Mouse (Mus musculus) limb, embryonic 11.5 days (tissue): Measurements from ENCODE around the gene Gm9903. TPM values are rescaled to one million over a fixed set of nuclear protein-coding genes. Genes with fewer than 3 reads are reported as not detected.

Source experiments
- ATAC-seq: fragments of 200-750 bp; cut with Nextera tagmentation; 2 replicates; pipeline ENCODE4 v1.8.0; 2017; ENCODE audit warnings: low read depth; ENCODE audit not compliant: insufficient number of reproducible peaks, low FRiP score, low TSS enrichment
- DNase-seq: peaks from one replicate; pipeline ENCODE4 v3.0.0-alpha.2; 2015; ENCODE audit warnings: low spot score
- H3K27ac ChIP-seq: fragments of 300-500 bp; sonication (generic); replicated peaks from 2 replicates; pipeline ENCODE4 v1.5.1; 2014; ENCODE audit warnings: low read depth, mild to moderate bottlenecking, low read length
- H3K27me3 ChIP-seq: fragments of 300-500 bp; sonication (generic); 2 replicates; pipeline ENCODE4 v1.6.1; 2014; ENCODE audit warnings: mild to moderate bottlenecking, low read length, mixed read lengths; ENCODE audit not compliant: control insufficient read depth, insufficient read depth
- H3K36me3 ChIP-seq: fragments of 300-500 bp; sonication (generic); 2 replicates; pipeline ENCODE4 v1.6.1; 2014; ENCODE audit warnings: mild to moderate bottlenecking, low read length, moderate library complexity, mixed read lengths; ENCODE audit not compliant: control insufficient read depth, insufficient read depth
- H3K4me1 ChIP-seq: fragments of 300-500 bp; sonication (generic); 2 replicates; pipeline ENCODE4 v1.6.1; 2014; ENCODE audit warnings: low read length, mixed read lengths; ENCODE audit not compliant: control insufficient read depth, insufficient read depth
- H3K4me2 ChIP-seq: fragments of 300-500 bp; sonication (generic); 2 replicates; pipeline ENCODE4 v1.6.1; 2014; ENCODE audit warnings: low read depth, mild to moderate bottlenecking, moderate library complexity; ENCODE audit not compliant: severe bottlenecking
- H3K4me3 ChIP-seq: fragments of 300-500 bp; sonication (generic); 2 replicates; pipeline ENCODE4 v1.5.1; 2014; ENCODE audit warnings: low read depth, low read length
- H3K9ac ChIP-seq: fragments of 300-500 bp; sonication (generic); 2 replicates; pipeline ENCODE4 v1.6.1; 2014; ENCODE audit warnings: mild to moderate bottlenecking, low read length
- H3K9me3 ChIP-seq: fragments of 300-500 bp; sonication (generic); 2 replicates; pipeline ENCODE4 v1.6.1; 2016; ENCODE audit warnings: low read length; ENCODE audit not compliant: control insufficient read depth
- WGBS: fragments of 180-500 bp; shearing (Covaris S2); extraction: QIAGEN DNeasy Blood & Tissue Kit; methylation state at CpG from one replicate; pipeline ENCODE4 v1.1.7; 2014; 5-methylcytosine and 5-hydroxymethylcytosine counted together
- polyA plus RNA-seq: library from polyadenylated mRNA; unstranded; fragments of >200 nt; fragmentation: Nextera tagmentation; extraction: Ambion mirVana; gene quantifications from 2 replicates; pipeline ENCODE4 v1.2.1, GENCODE M21; 2014

The Gm9903 gene
- polyA plus RNA-seq, 1 experiment from 2014 or later: 0.21 TPM

- no peaks in the 10 kb centered on the region for H3K9me3 ChIP-seq
- H3K4me3 ChIP-seq: peak within 1 kb of the TSS; percentile 81
- peak within 1 kb of the TSS; percentile 79 for H3K4me2 ChIP-seq
- DNase-seq (peak; percentile 96), ATAC-seq (peak; percentile 96)
- WGBS: under 1% methylated on average over 82 of the region's 82 CpGs
- H3K4me1 ChIP-seq: peaks cover 14% of the 10 kb centered on the region
- no peaks in the 10 kb centered on the region for H3K27me3 ChIP-seq
- peak within 1 kb of the TSS; percentile 93 for H3K27ac ChIP-seq
- H3K9ac ChIP-seq: peak within 1 kb of the TSS; percentile 80
- peaks cover 19% of the 10 kb centered on the region for H3K36me3 ChIP-seq
Observed at GRCm38 (mm10) chr5:33651921-33652782, 22.4 kb downstream of the Gm9903 start, which contains the start of gene Slbp. Gene Slbp (minus strand): TSS chr5:33652574.

- Histone ChIP-seq H3K27ac (peak overlapping the region; percentile 65; the same call in 1 of the 2 replicates), H3K4me2 (peak overlapping the region; percentile 79), H3K27me3 (no peaks in the 10 kb centered on the region), H3K9ac (peak overlapping the region; percentile 49), H3K4me1 (peaks cover 14% of the 10 kb centered on the region), H3K9me3 (no peaks in the 10 kb centered on the region), H3K4me3 (peak overlapping the region; percentile 81), H3K36me3 (peaks cover 15% of the 10 kb centered on the region)
- ATAC-seq (peak; percentile 45), DNase-seq (no peak)
- 3% methylated on average over 9 of the region's 9 CpGs for WGBS
Observed at GRCm38 (mm10) chr5:33652783-33653173, 23.1 kb downstream of the Gm9903 start.

GRCm38 (mm10) chr5:33654424-33654823 is 24.7 kb downstream of the Gm9903 start:
- Histone ChIP-seq H3K27ac (no peak overlapping the region), H3K36me3 (peaks cover 7% of the 10 kb centered on the region; the same call in 1 of the 2 replicates), H3K4me1 (peaks cover 14% of the 10 kb centered on the region), H3K9me3 (no peaks in the 10 kb centered on the region), H3K4me2 (no peak overlapping the region), H3K4me3 (no peak overlapping the region), H3K9ac (no peak overlapping the region), H3K27me3 (no peaks in the 10 kb centered on the region)
- DNase-seq (no peak), ATAC-seq (no peak)
- WGBS: 94% methylated on average over 13 of the region's 13 CpGs

- no peaks in the 10 kb centered on the region for H3K9me3 ChIP-seq
- H3K4me2 ChIP-seq: no peak overlapping the region
- no peak overlapping the region for H3K9ac ChIP-seq
- DNase-seq (no peak), ATAC-seq (no peak)
- H3K27ac ChIP-seq: no peak overlapping the region
- 93% methylated on average over 10 of the region's 10 CpGs for WGBS
- H3K4me3 ChIP-seq: no peak overlapping the region
- no peaks in the 10 kb centered on the region for H3K27me3 ChIP-seq
- H3K36me3 ChIP-seq: peaks cover 5% of the 10 kb centered on the region; the same call in 1 of the 2 replicates
- peaks cover 14% of the 10 kb centered on the region for H3K4me1 ChIP-seq
Observed at GRCm38 (mm10) chr5:33655251-33655840, 25.6 kb downstream of the Gm9903 start.

GRCm38 (mm10) chr5:33656739-33657138 is 27.0 kb downstream of the Gm9903 start:
- Histone ChIP-seq H3K9me3 (no peaks in the 10 kb centered on the region), H3K4me2 (peak overlapping the region; percentile 95), H3K4me1 (peaks cover 12% of the 10 kb centered on the region), H3K36me3 (peaks cover 5% of the 10 kb centered on the region; the same call in 1 of the 2 replicates), H3K27me3 (no peaks in the 10 kb centered on the region), H3K27ac (no peak overlapping the region), H3K4me3 (peak overlapping the region; percentile 92), H3K9ac (peak overlapping the region; percentile 87)
- 44% methylated on average over 1 of the region's 1 CpGs for WGBS
- no peak for ATAC-seq
- no peak for DNase-seq

- DNase-seq: no peak
- Histone ChIP-seq H3K4me2 (peak overlapping the region; percentile 95), H3K9me3 (no peaks in the 10 kb centered on the region), H3K9ac (peak overlapping the region; percentile 87), H3K4me3 (peak overlapping the region; percentile 92), H3K4me1 (peaks cover 12% of the 10 kb centered on the region), H3K36me3 (peaks cover 7% of the 10 kb centered on the region; the same call in 1 of the 2 replicates), H3K27me3 (no peaks in the 10 kb centered on the region), H3K27ac (no peak overlapping the region; the same call in 1 of the 2 replicates)
- peak; percentile 12; the same call in 1 of the 2 replicates for ATAC-seq
- WGBS: under 1% methylated on average over 32 of the region's 32 CpGs
Observed at GRCm38 (mm10) chr5:33657251-33657786, 27.6 kb downstream of the Gm9903 start.

- ATAC-seq: peak; percentile 96
- WGBS: under 1% methylated on average over 60 of the region's 60 CpGs
- Histone ChIP-seq H3K36me3 (peaks cover 11% of the 10 kb centered on the region), H3K9me3 (no peaks in the 10 kb centered on the region), H3K27me3 (no peaks in the 10 kb centered on the region), H3K4me1 (peaks cover 9% of the 10 kb centered on the region), H3K9ac (peak within 1 kb of the TSS; percentile 87), H3K4me2 (peak within 1 kb of the TSS; percentile 95), H3K4me3 (peak within 1 kb of the TSS; percentile 92), H3K27ac (peak within 1 kb of the TSS; percentile 86)
- peak; percentile 98 for DNase-seq
Observed at GRCm38 (mm10) chr5:33657787-33658663, 28.3 kb downstream of the Gm9903 start, which contains the start of the genes Tacc3 and Tmem129. Gene Tacc3 (plus strand): TSS chr5:33658128. Gene Tmem129 (minus strand): TSS chr5:33658416.
